Mouse (Mus musculus): Measurements from ENCODE around the gene Dbil5. TPM values are rescaled to one million over a fixed set of nuclear protein-coding genes. Genes with fewer than 3 reads are reported as not detected.

Dbil5 gene
- polyA plus RNA-seq, 1 experiment from 2014 or later = 0.39 TPM

DNA sequence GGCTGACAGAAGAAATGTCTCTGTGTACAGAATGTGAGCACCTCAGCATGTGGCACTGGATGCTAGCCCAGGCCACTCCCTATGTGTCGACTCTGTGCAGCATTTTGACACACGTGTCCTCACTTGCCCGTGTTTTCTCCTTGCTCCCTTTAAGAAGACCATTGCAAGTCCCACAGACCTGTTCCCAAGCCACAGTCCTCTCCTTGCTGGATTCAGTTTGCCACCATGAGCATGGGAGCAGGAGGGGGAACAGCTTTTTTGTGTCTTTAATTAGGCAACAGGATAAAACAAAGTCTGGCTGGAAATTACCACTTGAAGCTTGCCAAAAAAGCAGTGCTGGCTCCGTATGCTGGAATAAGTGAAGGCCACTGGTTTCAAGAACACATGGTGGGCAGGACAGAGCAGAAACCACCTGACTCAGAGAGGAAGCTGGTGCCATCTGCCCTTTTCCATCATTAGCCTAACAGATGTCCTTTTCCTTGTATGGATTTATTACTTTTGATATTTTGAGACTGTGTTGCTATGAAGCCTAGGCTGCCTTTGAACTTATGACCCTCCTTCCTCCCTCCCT is 38.1 kb downstream of the Dbil5 start:
- Histone ChIP-seq H3K4me1 (ENCODE audit: control insufficient read depth, insufficient read depth, low read length) (peaks cover 8% of the 10 kb centered on the region), H3K36me3 (replicated peaks; ENCODE audit: control insufficient read depth, insufficient read depth, low read depth, low read length) (no peaks in the 10 kb centered on the region), H3K27me3 (ENCODE audit: control insufficient read depth, insufficient read depth, low read length) (no peaks in the 10 kb centered on the region), H3K4me2 (ENCODE audit: low read depth, low read length) (no peak overlapping the region), H3K27ac (replicated peaks; ENCODE audit: low read depth, low read length) (no peak overlapping the region), H3K9ac (replicated peaks; ENCODE audit: low read length) (no peak overlapping the region; the same call in 1 of the 2 replicates), H3K9me3 (replicated peaks; ENCODE audit: control insufficient read depth, low read length) (no peaks in the 10 kb centered on the region), H3K4me3 (ENCODE audit: low read depth, low read length) (no peak overlapping the region)
- ATAC-seq (replicated peaks; ENCODE audit: insufficient number of reproducible peaks, low FRiP score, low TSS enrichment, low read depth) = no peak
- DNase-seq (ENCODE audit: low spot score) = no peak
- 68% methylated on average over 4 of the region's 4 CpGs for WGBS

DNA sequence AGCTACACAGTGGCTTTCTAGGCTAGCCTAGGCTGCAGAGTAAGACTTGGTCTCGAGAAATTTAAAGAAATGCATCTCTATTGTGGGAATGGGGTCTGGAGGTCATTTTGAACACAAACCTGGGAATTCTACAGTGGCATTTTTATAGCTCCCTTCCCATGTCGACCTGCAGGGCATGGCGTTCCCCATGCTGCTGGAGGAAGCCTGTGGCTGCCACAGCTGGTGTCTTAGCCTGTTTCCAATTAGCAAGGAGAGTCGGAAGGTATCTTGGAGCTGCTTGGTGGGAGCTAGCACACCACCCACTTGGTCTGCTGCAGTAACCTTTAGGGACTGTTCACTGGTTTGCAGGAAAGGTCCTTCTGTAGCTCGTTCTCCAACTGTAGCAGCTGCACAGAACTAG is 38.7 kb downstream of the Dbil5 start:
- Histone ChIP-seq H3K9me3 (replicated peaks; ENCODE audit: control insufficient read depth, low read length) (no peaks in the 10 kb centered on the region), H3K27ac (replicated peaks; ENCODE audit: low read depth, low read length) (no peak overlapping the region), H3K4me1 (ENCODE audit: control insufficient read depth, insufficient read depth, low read length) (peaks cover 11% of the 10 kb centered on the region), H3K36me3 (replicated peaks; ENCODE audit: control insufficient read depth, insufficient read depth, low read depth, low read length) (no peaks in the 10 kb centered on the region), H3K4me3 (ENCODE audit: low read depth, low read length) (no peak overlapping the region), H3K9ac (replicated peaks; ENCODE audit: low read length) (no peak overlapping the region), H3K4me2 (ENCODE audit: low read depth, low read length) (no peak overlapping the region), H3K27me3 (ENCODE audit: control insufficient read depth, insufficient read depth, low read length) (no peaks in the 10 kb centered on the region)
- ATAC-seq (replicated peaks; ENCODE audit: insufficient number of reproducible peaks, low FRiP score, low TSS enrichment, low read depth) (no peak), DNase-seq (ENCODE audit: low spot score) (peak; percentile 72)
- WGBS = 17% methylated on average over 5 of the region's 5 CpGs

DNA sequence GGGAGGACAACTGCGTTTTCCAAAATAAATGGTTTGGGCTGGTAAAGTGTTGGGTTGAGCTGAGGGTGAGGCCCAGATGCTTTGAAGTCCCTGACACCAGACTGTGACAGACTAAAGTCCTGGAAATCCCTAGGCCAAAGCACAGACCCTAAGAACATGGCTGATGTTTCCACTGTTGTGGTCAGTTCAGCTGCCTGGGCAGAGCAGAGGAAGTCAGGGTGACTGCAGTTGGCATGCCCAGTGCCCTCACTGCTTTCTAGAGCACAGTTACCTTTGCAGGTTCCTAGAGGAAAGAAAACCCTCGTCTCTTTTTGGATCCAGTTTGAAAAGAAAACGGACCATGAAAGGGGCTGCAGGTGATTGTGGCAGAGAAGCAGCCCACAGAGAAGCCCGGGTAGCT is 40.0 kb downstream of the Dbil5 start:
- Histone ChIP-seq H3K9me3 (replicated peaks; ENCODE audit: control insufficient read depth, low read length) (no peaks in the 10 kb centered on the region), H3K9ac (replicated peaks; ENCODE audit: low read length) (no peak overlapping the region), H3K4me3 (ENCODE audit: low read depth, low read length) (no peak overlapping the region), H3K4me1 (ENCODE audit: control insufficient read depth, insufficient read depth, low read length) (peaks cover 11% of the 10 kb centered on the region), H3K4me2 (ENCODE audit: low read depth, low read length) (no peak overlapping the region), H3K27ac (replicated peaks; ENCODE audit: low read depth, low read length) (no peak overlapping the region), H3K27me3 (ENCODE audit: control insufficient read depth, insufficient read depth, low read length) (no peaks in the 10 kb centered on the region), H3K36me3 (replicated peaks; ENCODE audit: control insufficient read depth, insufficient read depth, low read depth, low read length) (no peaks in the 10 kb centered on the region)
- ATAC-seq (replicated peaks; ENCODE audit: insufficient number of reproducible peaks, low FRiP score, low TSS enrichment, low read depth) = no peak
- DNase-seq (ENCODE audit: low spot score) = no peak
- 80% methylated on average over 4 of the region's 4 CpGs for WGBS

DNA sequence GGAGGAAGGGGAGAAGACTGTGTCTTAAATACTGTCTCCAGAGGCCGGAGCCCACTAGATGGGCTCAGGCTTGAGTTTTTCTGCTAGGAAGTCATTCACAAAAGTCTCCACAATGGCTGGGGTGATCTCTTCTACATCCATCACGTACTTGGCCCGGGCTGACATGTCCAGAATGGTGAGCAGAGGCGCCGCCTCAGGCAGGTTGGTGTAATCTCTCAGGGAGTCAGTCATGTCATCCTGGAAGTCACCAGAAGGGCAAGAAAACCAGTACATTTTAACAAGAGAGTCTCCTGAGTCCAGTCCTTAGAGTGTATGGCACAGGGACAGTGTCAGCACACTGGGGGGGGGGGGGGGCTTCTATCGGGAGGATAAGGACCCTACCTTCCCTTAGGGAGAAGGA is 41.1 kb downstream of the Dbil5 start:
- H3K36me3 ChIP-seq (replicated peaks; ENCODE audit: control insufficient read depth, insufficient read depth, low read depth, low read length) = no peaks in the 10 kb centered on the region
- H3K9me3 ChIP-seq (replicated peaks; ENCODE audit: control insufficient read depth, low read length) = no peaks in the 10 kb centered on the region
- ATAC-seq (replicated peaks; ENCODE audit: insufficient number of reproducible peaks, low FRiP score, low TSS enrichment, low read depth) (no peak), DNase-seq (ENCODE audit: low spot score) (no peak)
- no peak overlapping the region for H3K4me2 ChIP-seq (ENCODE audit: low read depth, low read length)
- no peak overlapping the region for H3K27ac ChIP-seq (replicated peaks; ENCODE audit: low read depth, low read length)
- peaks cover 18% of the 10 kb centered on the region for H3K4me1 ChIP-seq (ENCODE audit: control insufficient read depth, insufficient read depth, low read length)
- H3K4me3 ChIP-seq (ENCODE audit: low read depth, low read length) = no peak overlapping the region
- WGBS = 84% methylated on average over 6 of the region's 6 CpGs
- no peak overlapping the region for H3K9ac ChIP-seq (replicated peaks; ENCODE audit: low read length)
- H3K27me3 ChIP-seq (ENCODE audit: control insufficient read depth, insufficient read depth, low read length) = no peaks in the 10 kb centered on the region

DNA sequence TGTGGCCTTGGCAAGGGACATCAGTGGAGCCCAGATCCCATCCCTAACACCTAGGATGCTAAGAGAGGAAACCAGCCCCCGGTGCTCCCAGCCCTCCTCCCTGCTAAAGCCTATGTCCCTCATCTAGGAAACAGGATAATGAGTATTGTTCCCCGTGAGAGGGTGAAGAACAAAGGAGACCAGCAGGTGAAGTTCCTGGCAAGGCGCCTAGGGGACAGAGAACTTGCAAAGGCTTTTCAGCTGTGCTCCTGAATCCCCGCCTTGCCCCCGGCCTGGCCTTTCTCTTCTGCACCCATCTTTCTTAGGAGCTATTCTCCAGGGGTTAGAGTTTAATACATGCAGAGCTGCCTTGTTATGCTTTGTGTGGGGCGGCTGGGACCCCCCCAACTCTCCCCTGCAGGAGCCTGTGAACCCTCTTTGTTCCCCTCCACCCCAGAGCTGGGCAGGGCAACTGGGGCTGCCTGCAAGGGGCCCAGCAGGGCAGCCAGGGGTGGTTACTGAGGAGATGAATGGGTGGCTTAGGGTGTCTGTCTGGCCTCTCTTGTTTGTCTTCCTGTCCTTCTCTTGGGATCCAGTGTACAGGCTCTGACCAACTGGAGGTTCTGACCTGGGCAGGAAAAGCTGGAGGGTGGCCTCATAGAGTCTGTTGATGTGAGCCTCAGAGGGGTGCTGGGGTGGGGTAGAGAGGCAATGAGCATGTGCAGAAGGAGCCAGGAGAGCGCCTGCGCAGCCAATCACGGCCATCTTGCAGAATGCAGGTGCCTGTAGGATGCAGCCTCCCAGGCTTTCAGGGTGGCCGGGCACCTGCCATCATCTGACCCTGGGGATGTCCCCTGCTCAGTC is 43.0 kb downstream of the Dbil5 start:
- Histone ChIP-seq H3K4me1 (ENCODE audit: control insufficient read depth, insufficient read depth, low read length) (peaks cover 18% of the 10 kb centered on the region), H3K9ac (replicated peaks; ENCODE audit: low read length) (peak overlapping the region; percentile 22; the same call in 1 of the 2 replicates), H3K27me3 (ENCODE audit: control insufficient read depth, insufficient read depth, low read length) (no peaks in the 10 kb centered on the region), H3K4me2 (ENCODE audit: low read depth, low read length) (no peak overlapping the region), H3K9me3 (replicated peaks; ENCODE audit: control insufficient read depth, low read length) (no peaks in the 10 kb centered on the region), H3K4me3 (ENCODE audit: low read depth, low read length) (no peak overlapping the region), H3K27ac (replicated peaks; ENCODE audit: low read depth, low read length) (no peak overlapping the region), H3K36me3 (replicated peaks; ENCODE audit: control insufficient read depth, insufficient read depth, low read depth, low read length) (no peaks in the 10 kb centered on the region)
- DNase-seq (ENCODE audit: low spot score) = no peak
- ATAC-seq (replicated peaks; ENCODE audit: insufficient number of reproducible peaks, low FRiP score, low TSS enrichment, low read depth) = no peak
- 61% methylated on average over 10 of the region's 10 CpGs for WGBS

DNA sequence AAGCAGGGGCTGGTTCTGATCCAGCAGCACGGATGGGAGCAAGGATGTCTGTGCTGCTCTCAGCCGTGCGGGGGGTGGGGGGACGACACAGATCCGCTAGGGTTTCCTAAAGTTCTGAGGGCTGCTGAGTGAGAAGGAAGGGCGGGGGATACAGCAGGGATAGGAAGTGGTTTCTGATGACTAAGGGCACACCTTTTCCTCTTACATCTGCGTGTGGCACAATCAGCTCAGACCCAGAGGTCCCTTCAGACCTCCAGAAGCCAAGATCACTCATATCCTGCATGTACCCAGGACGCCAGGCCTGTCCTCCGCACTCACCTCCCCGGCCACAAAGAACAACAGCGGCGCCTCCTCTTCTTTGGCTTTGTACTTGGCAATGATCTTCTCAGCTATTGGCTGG is 43.8 kb downstream of the Dbil5 start:
- H3K4me2 ChIP-seq (ENCODE audit: low read depth, low read length) = no peak overlapping the region
- 74% methylated on average over 12 of the region's 12 CpGs for WGBS
- H3K4me3 ChIP-seq (ENCODE audit: low read depth, low read length) = no peak overlapping the region
- peaks cover 17% of the 10 kb centered on the region for H3K4me1 ChIP-seq (ENCODE audit: control insufficient read depth, insufficient read depth, low read length)
- H3K27me3 ChIP-seq (ENCODE audit: control insufficient read depth, insufficient read depth, low read length) = no peaks in the 10 kb centered on the region
- H3K27ac ChIP-seq (replicated peaks; ENCODE audit: low read depth, low read length) = no peak overlapping the region
- no peak for ATAC-seq (replicated peaks; ENCODE audit: insufficient number of reproducible peaks, low FRiP score, low TSS enrichment, low read depth)
- no peaks in the 10 kb centered on the region for H3K9me3 ChIP-seq (replicated peaks; ENCODE audit: control insufficient read depth, low read length)
- no peak for DNase-seq (ENCODE audit: low spot score)
- no peaks in the 10 kb centered on the region for H3K36me3 ChIP-seq (replicated peaks; ENCODE audit: control insufficient read depth, insufficient read depth, low read depth, low read length)
- no peak overlapping the region for H3K9ac ChIP-seq (replicated peaks; ENCODE audit: low read length)

DNA sequence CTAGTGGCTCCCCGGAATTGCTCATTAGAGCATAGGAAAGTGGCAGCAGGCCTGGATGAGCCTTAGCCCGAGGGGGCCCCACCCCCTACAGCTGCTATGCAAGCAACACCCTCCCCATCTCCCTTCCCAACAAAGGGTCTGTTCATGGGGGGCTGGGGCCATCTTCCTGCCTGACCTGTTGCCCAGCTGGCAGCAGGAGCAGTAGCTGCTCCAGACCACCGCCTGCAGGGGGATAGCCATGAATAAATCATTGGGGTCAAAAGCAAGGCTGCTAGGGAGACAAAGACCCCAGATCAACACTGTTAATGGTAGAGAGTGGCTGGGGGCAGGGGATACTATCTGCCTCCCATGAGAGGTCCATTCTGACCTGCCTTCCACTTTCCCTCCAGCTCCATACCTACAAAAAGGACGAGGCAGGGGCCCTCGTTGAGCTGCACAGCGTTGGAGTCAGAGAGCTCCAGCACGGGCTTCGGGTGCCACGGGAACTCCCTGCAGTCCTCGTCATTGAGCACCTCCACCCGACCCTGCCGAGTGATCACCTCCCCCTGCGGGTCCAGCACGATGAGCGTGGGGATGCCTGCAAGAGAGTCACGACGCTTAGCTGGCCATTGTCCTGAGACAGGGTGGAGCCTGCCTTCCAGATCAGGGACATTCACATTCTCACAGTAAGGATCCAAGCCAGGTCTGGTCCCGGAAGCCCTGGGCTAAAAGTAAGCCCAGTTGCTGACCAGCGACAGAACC is 45.4 kb downstream of the Dbil5 start:
- Histone ChIP-seq H3K36me3 (replicated peaks; ENCODE audit: control insufficient read depth, insufficient read depth, low read depth, low read length) (no peaks in the 10 kb centered on the region), H3K4me2 (ENCODE audit: low read depth, low read length) (no peak overlapping the region), H3K9ac (replicated peaks; ENCODE audit: low read length) (peak overlapping the region; percentile 18; the same call in 1 of the 2 replicates), H3K4me1 (ENCODE audit: control insufficient read depth, insufficient read depth, low read length) (peaks cover 12% of the 10 kb centered on the region), H3K27me3 (ENCODE audit: control insufficient read depth, insufficient read depth, low read length) (no peaks in the 10 kb centered on the region), H3K27ac (replicated peaks; ENCODE audit: low read depth, low read length) (no peak overlapping the region; the same call in 1 of the 2 replicates), H3K4me3 (ENCODE audit: low read depth, low read length) (no peak overlapping the region), H3K9me3 (replicated peaks; ENCODE audit: control insufficient read depth, low read length) (no peaks in the 10 kb centered on the region)
- ATAC-seq (replicated peaks; ENCODE audit: insufficient number of reproducible peaks, low FRiP score, low TSS enrichment, low read depth) (no peak; the same call in 1 of the 2 replicates), DNase-seq (ENCODE audit: low spot score) (no peak)
- 10% methylated on average over 19 of the region's 19 CpGs for WGBS

DNA sequence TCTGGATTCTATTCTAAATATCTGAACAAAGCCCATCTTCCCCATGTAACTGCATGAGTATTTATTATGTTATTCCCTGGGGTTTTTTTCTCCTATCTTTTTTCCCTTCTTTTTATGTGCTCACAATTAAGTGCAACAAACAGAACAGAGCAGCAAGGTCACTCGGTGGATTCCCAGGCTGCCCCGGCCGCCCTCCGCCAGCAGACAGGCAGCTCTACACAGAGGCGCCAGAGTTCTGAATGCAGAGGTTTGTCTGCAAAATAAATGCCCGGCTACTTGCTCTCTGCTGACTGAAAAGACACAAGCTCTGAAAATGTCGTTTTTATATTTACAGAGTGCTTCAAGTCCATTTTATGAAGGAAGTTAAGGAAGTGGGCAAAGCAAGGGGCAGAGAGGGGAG is 50.1 kb downstream of the Dbil5 start:
- Histone ChIP-seq H3K9me3 (replicated peaks; ENCODE audit: control insufficient read depth, low read length) (no peaks in the 10 kb centered on the region), H3K4me1 (ENCODE audit: control insufficient read depth, insufficient read depth, low read length) (peaks cover 7% of the 10 kb centered on the region; the same call in 1 of the 2 replicates), H3K36me3 (replicated peaks; ENCODE audit: control insufficient read depth, insufficient read depth, low read depth, low read length) (no peaks in the 10 kb centered on the region), H3K4me3 (ENCODE audit: low read depth, low read length) (no peak overlapping the region), H3K4me2 (ENCODE audit: low read depth, low read length) (no peak overlapping the region), H3K27ac (replicated peaks; ENCODE audit: low read depth, low read length) (no peak overlapping the region), H3K27me3 (ENCODE audit: control insufficient read depth, insufficient read depth, low read length) (no peaks in the 10 kb centered on the region), H3K9ac (replicated peaks; ENCODE audit: low read length) (peak overlapping the region; percentile 22)
- ATAC-seq (replicated peaks; ENCODE audit: insufficient number of reproducible peaks, low FRiP score, low TSS enrichment, low read depth) = no peak
- 53% methylated on average over 7 of the region's 7 CpGs for WGBS
- no peak for DNase-seq (ENCODE audit: low spot score)
